Mouse (Mus musculus): ENCODE data around the gene Olfr1321. TPM values are rescaled to one million over a fixed set of nuclear protein-coding genes. Genes with fewer than 3 reads are reported as not detected.

Olfr1321 gene
- not detected in 2 replicates for polyA plus RNA-seq (2012)

DNA sequence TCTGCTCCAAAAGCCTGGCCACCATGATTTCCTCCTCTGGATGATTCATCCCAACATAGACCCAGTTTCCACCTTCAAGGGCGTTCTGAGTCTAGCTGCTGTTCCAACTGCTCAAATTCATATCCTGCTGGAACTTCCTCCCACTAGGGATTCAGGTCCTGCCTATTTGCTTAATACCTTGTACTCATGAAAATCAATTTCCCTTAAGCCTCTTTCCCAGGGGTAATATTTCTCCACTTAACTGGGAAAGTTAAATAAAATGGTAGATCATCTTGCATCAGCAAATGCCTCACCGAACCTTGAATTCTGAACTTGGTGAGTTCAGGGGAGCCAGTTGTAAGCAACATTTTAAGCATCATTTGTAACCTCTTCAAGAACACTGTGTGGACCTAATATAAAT lies at the start of gene Olfr1321:
TSS of gene Olfr1321 (minus strand) at position 101 of the 400 bp plus-strand sequence.

Other genes with a start within 250 kb of the Olfr1321 start
- gene Olfr1320, start 62.7 kb downstream of the Olfr1321 start, polyA plus RNA-seq (2012), result not detected in 2 replicates
- not detected in 2 replicates for gene Igsf1, start 62.7 kb upstream of the Olfr1321 start, polyA plus RNA-seq (2012)
- not detected in 2 replicates for gene Olfr1322, start 156.4 kb upstream of the Olfr1321 start, polyA plus RNA-seq (2012)

Measured in megakaryocyte-erythroid progenitor cell, adult 5 weeks (primary cell).